Mouse (Mus musculus): ENCODE measurements around the gene Tmem185b. TPM values are rescaled to one million over a fixed set of nuclear protein-coding genes. Genes with fewer than 3 reads are reported as not detected.

Tmem185b gene
- polyA plus RNA-seq, 1 experiment from 2014 or later, result 23.0 TPM

Other genes starting within 250 kb of the Tmem185b start
- 1.2 and 1.6 TPM in 2 replicates for gene Inhbb, start 103.9 kb upstream of the Tmem185b start, polyA plus RNA-seq (2015; fragmentation: Nextera tagmentation; extraction: Ambion mirVana)
- 56.3 and 58.7 TPM in 2 replicates for gene Ralb, start 21.4 kb upstream of the Tmem185b start, polyA plus RNA-seq (2015; fragmentation: Nextera tagmentation; extraction: Ambion mirVana)
- gene Epb41l5, start 122.8 kb downstream of the Tmem185b start, polyA plus RNA-seq (2015; fragmentation: Nextera tagmentation; extraction: Ambion mirVana), result 24.2 and 25.4 TPM in 2 replicates